Mouse (Mus musculus): ENCODE results near the gene Etfa. TPM values are rescaled to one million over a fixed set of nuclear protein-coding genes. Genes with fewer than 3 reads are reported as not detected.
A peak's percentile ranks its signal among the peaks of the same experiment; 100 is the strongest.

Etfa gene
- polyA plus RNA-seq (2012; rRNA removed): 37.7 and 48.5 TPM in 2 replicates

- DNase-seq (ENCODE audit: extremely low spot score in 1 of 2, low spot score in 1 of 2): peak; percentile 91 to 95
Observed at GRCm38 (mm10) chr9:55512027-55512543, at the start of gene Etfa. Etfa (minus strand) TSS chr9:55512243.

- DNase-seq (ENCODE audit: extremely low spot score in 1 of 2, low spot score in 1 of 2): no peak
Observed at GRCm38 (mm10) chr9:55560960-55561359, 48.9 kb upstream of the Etfa start.

- DNase-seq (ENCODE audit: extremely low spot score in 1 of 2, low spot score in 1 of 2): no peak
Observed at GRCm38 (mm10) chr9:55554986-55555385, 42.9 kb upstream of the Etfa start.

GRCm38 (mm10) chr9:55549302-55549890 lies 37.4 kb upstream of the Etfa start:
- DNase-seq (ENCODE audit: extremely low spot score in 1 of 2, low spot score in 1 of 2): no peak

- DNase-seq (ENCODE audit: extremely low spot score in 1 of 2, low spot score in 1 of 2): no peak
Observed at GRCm38 (mm10) chr9:55548871-55549270, 36.8 kb upstream of the Etfa start.

- DNase-seq (ENCODE audit: extremely low spot score in 1 of 2, low spot score in 1 of 2): no peak
Observed at GRCm38 (mm10) chr9:55546176-55547010, 34.4 kb upstream of the Etfa start.

GRCm38 (mm10) chr9:55545556-55546175 lies 33.6 kb upstream of the Etfa start:
- no peak for DNase-seq (ENCODE audit: extremely low spot score in 1 of 2, low spot score in 1 of 2)

GRCm38 (mm10) chr9:55544861-55545555 lies 33.0 kb upstream of the Etfa start:
- DNase-seq (ENCODE audit: extremely low spot score in 1 of 2, low spot score in 1 of 2): no peak

GRCm38 (mm10) chr9:55543703-55544401 lies 31.8 kb upstream of the Etfa start:
- DNase-seq (ENCODE audit: extremely low spot score in 1 of 2, low spot score in 1 of 2): no peak

- DNase-seq (ENCODE audit: extremely low spot score in 1 of 2, low spot score in 1 of 2): no peak
Observed at GRCm38 (mm10) chr9:55543336-55543702, 31.3 kb upstream of the Etfa start.

GRCm38 (mm10) chr9:55542366-55543325 lies 30.6 kb upstream of the Etfa start:
- DNase-seq (ENCODE audit: extremely low spot score in 1 of 2, low spot score in 1 of 2): no peak

- no peak for DNase-seq (ENCODE audit: extremely low spot score in 1 of 2, low spot score in 1 of 2)
Observed at GRCm38 (mm10) chr9:55541681-55542365, 29.8 kb upstream of the Etfa start.

- no peak for DNase-seq (ENCODE audit: extremely low spot score in 1 of 2, low spot score in 1 of 2)
Observed at GRCm38 (mm10) chr9:55540888-55541287, 28.8 kb upstream of the Etfa start.

GRCm38 (mm10) chr9:55540391-55540770 lies 28.3 kb upstream of the Etfa start:
- no peak for DNase-seq (ENCODE audit: extremely low spot score in 1 of 2, low spot score in 1 of 2)

- DNase-seq (ENCODE audit: extremely low spot score in 1 of 2, low spot score in 1 of 2): no peak
Observed at GRCm38 (mm10) chr9:55539661-55540390, 27.8 kb upstream of the Etfa start.

GRCm38 (mm10) chr9:55539006-55539405 lies 27.0 kb upstream of the Etfa start:
- DNase-seq (ENCODE audit: extremely low spot score in 1 of 2, low spot score in 1 of 2): no peak

- DNase-seq (ENCODE audit: extremely low spot score in 1 of 2, low spot score in 1 of 2): no peak
Observed at GRCm38 (mm10) chr9:55538377-55538776, 26.3 kb upstream of the Etfa start, which contains the start of gene Isl2. Isl2 (plus strand) TSS chr9:55538672.

- peak in 1 of 2 experiments; percentile 60 for DNase-seq (ENCODE audit: extremely low spot score in 1 of 2, low spot score in 1 of 2)
Observed at GRCm38 (mm10) chr9:55535907-55536306, 23.9 kb upstream of the Etfa start.

All from frontal cortex, adult 2 months (tissue).